Mouse (Mus musculus): ENCODE measurements around the gene Fgd5. TPM values are rescaled to one million over a fixed set of nuclear protein-coding genes. Genes with fewer than 3 reads are reported as not detected.

Fgd5 gene
- polyA plus RNA-seq, 1 experiment = not detected

DNA sequence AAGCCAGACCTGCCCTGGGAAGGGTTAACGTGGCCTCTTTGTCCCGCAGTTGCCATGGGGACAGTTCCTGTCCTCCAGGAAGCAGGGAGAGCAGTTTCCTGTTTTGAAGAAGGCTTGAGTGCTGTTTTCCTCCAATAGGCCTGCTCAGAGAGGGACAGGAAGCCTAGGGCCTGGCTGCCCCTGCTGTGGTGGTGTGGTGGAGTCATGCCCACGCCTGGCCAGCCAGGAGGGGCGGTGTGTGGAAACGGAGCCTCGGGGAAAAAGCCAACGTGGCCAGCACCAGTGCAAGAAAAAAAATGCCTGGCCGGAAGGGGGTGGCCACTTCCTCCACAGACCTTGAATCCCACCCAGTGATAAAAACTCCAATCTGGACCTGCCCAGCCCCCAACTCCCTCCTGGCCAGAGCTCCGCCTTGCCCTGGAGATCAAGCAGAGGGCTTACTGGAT, 6.5 kb upstream of the Fgd5 start:
- Histone ChIP-seq H3K4me3 (ENCODE audit: insufficient read depth, low read depth, low read length) (no peak overlapping the region), H3K27ac (ENCODE audit: insufficient read depth, low read depth, low read length) (no peak overlapping the region), H3K4me1 (ENCODE audit: control insufficient read depth, insufficient read depth, low read length) (peaks cover 8% of the 10 kb centered on the region; the same call in 1 of the 2 replicates)
- 64% methylated on average over 9 of the region's 9 CpGs for WGBS
- TF ChIP-seq CTCF (IDR thresholded peaks at IDR 0.05; ENCODE audit: insufficient read depth, low read depth, low read length) = no peak
- no peak for TF ChIP-seq POLR2A (IDR thresholded peaks at IDR 0.05; ENCODE audit: insufficient read depth, low read depth, low read length)

DNA sequence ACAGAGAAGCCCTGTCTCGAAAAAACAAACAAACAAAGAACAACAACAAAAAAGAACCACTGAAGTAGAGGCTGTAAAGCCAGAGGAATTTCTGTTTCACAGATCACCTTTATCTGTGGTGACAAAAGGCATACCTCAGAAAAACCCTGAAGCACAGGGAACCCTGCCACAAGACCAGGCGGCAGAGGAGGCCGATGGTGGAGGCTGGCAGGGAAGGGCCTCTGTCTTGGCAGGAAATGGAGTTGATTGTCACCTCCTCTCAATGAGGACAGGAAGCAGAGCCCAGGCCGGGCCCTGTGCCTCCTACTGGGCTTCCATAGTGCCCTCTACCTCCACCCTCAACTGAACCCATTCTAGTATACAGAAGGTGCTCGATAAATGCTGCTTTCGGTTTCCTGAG, 4.7 kb upstream of the Fgd5 start:
- no peak for TF ChIP-seq POLR2A (IDR thresholded peaks at IDR 0.05; ENCODE audit: insufficient read depth, low read depth, low read length)
- no peak for TF ChIP-seq CTCF (IDR thresholded peaks at IDR 0.05; ENCODE audit: insufficient read depth, low read depth, low read length)
- peaks cover 10% of the 10 kb centered on the region for H3K4me1 ChIP-seq (ENCODE audit: control insufficient read depth, insufficient read depth, low read length)
- no peak overlapping the region for H3K27ac ChIP-seq (ENCODE audit: insufficient read depth, low read depth, low read length)
- 81% methylated on average over 6 of the region's 6 CpGs for WGBS
- no peak overlapping the region for H3K4me3 ChIP-seq (ENCODE audit: insufficient read depth, low read depth, low read length)

DNA sequence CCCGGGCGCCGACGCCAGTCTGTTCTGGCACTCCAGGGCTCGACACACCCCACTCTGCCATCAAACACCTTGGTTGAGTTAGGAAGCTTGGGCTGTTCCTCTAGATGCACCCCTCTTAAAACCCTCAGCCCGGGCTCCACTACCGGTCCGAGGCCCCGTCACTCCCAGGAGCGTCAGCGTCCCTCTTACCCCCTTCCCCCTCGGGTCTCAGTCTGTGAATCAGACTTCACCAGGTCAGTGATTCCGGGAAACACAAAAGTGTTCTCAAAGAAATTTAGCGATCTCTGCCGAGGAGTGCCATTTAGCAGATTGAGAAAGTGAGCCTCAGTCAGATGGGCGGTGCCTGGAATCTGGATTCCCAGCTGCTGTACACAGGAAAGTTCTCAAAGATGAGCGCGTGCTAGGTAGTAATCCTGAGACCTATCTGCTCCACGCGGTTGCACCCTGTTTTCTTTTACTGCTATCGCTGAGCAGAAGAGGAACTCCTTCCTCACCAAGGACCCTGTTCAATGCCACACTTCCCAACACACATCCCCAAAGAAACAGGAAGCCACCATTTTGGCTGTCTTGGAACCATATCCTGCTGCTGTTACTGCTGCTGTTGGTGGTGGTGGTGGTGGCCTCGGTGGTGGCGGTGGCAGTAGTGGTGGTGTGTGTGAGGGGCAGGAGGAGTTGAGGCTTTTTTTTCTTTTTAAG, 771 bp downstream of the Fgd5 start:
- WGBS = 35% methylated on average over 23 of the region's 23 CpGs
- no peak overlapping the region for H3K27ac ChIP-seq (ENCODE audit: insufficient read depth, low read depth, low read length)
- TF ChIP-seq POLR2A (IDR thresholded peaks at IDR 0.05; ENCODE audit: insufficient read depth, low read depth, low read length) = no peak
- TF ChIP-seq CTCF (IDR thresholded peaks at IDR 0.05; ENCODE audit: insufficient read depth, low read depth, low read length) = no peak

DNA sequence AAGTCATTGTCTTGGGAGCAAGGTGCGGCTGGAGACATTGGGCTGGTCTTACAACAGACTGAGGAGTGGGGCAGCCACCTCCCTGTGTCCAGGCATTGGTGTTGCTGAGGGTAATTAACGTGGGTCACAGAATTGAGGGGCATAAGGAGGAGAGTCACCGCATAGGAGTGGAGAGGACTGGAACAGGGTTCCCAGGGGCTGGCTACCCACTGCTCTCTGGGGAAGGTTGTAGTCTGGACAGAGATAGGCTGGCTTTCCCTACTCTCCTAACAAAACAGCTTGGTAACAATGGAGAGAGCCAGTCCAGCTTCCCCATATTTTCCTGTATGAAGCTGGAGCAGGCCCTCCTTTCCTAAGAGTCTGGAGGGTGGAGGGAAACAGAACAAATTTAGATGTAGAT, 1.3 kb downstream of the Fgd5 start:
- TF ChIP-seq CTCF (IDR thresholded peaks at IDR 0.05; ENCODE audit: insufficient read depth, low read depth, low read length) (no peak), POLR2A (IDR thresholded peaks at IDR 0.05; ENCODE audit: insufficient read depth, low read depth, low read length) (no peak)
- WGBS = 86% methylated on average over 3 of the region's 3 CpGs
- Histone ChIP-seq H3K27ac (ENCODE audit: insufficient read depth, low read depth, low read length) (no peak overlapping the region), H3K4me3 (ENCODE audit: insufficient read depth, low read depth, low read length) (no peak overlapping the region), H3K4me1 (ENCODE audit: control insufficient read depth, insufficient read depth, low read length) (peaks cover 17% of the 10 kb centered on the region)

More for the DNA sequence above, 771 bp downstream of the Fgd5 start:
- H3K4me1 ChIP-seq (ENCODE audit: control insufficient read depth, insufficient read depth, low read length) = peaks cover 17% of the 10 kb centered on the region
- peak overlapping the region; percentile 51 for H3K4me3 ChIP-seq (ENCODE audit: insufficient read depth, low read depth, low read length)

- WGBS = 92% methylated on average over 8 of the region's 8 CpGs
- TF ChIP-seq CTCF (IDR thresholded peaks at IDR 0.05; ENCODE audit: insufficient read depth, low read depth, low read length) (no peak), POLR2A (IDR thresholded peaks at IDR 0.05; ENCODE audit: insufficient read depth, low read depth, low read length) (no peak)
Measured at GRCm38 (mm10) chr6:91990101-91990500, 11.4 kb downstream of the Fgd5 start.

GRCm38 (mm10) chr6:91992823-91993222, 14.1 kb downstream of the Fgd5 start:
- Histone ChIP-seq H3K4me3 (ENCODE audit: insufficient read depth, low read depth, low read length) (no peak overlapping the region), H3K4me1 (ENCODE audit: control insufficient read depth, insufficient read depth, low read length) (0 out of 2 replicates have a peak, but pooled peaks cover 2% of the 10 kb centered on the region), H3K27ac (ENCODE audit: insufficient read depth, low read depth, low read length) (no peak overlapping the region)
- WGBS = 86% methylated on average over 2 of the region's 2 CpGs
- TF ChIP-seq CTCF (IDR thresholded peaks at IDR 0.05; ENCODE audit: insufficient read depth, low read depth, low read length) (no peak), POLR2A (IDR thresholded peaks at IDR 0.05; ENCODE audit: insufficient read depth, low read depth, low read length) (no peak)

More at GRCm38 (mm10) chr6:91990101-91990500, 11.4 kb downstream of the Fgd5 start:
- H3K4me3 ChIP-seq (ENCODE audit: insufficient read depth, low read depth, low read length) = no peak overlapping the region
- H3K27ac ChIP-seq (ENCODE audit: insufficient read depth, low read depth, low read length) = no peak overlapping the region
- 0 out of 2 replicates have a peak, but pooled peaks cover 2% of the 10 kb centered on the region for H3K4me1 ChIP-seq (ENCODE audit: control insufficient read depth, insufficient read depth, low read length)

DNA sequence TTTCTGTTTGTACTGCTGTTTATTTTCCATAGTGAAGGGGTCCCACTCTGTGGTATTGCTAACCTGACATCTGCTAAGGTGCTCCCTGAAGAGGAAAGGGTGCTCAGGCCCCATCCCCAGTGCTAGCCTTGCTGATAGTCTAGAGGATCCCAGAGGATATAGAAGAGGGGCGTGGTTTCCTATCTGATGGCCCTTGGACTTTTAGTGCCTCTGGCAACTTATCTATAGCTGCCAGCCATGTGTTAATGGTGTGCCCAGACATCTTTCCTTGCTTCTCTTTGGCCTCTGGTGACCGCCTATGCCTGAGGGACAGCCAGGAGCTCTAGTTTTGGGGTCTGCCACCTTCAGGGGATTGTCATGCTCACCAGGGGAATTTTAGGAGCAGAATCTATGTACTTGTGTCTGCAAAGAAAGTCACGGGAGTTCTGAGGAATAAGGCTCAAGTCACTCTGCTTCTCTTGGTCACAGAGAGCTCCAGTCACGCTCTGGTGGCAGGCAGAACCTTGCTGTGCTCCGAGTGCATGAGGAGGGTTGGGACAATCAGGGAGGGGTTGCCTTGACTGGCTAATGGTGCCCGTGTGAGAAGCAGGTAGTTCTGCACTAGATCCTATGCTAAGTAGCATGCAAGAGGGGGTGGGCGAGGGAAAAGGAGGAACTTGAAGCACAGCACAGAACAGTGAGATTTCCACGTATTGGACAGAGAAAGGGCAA, 15.3 kb downstream of the Fgd5 start:
- H3K4me1 ChIP-seq (ENCODE audit: control insufficient read depth, insufficient read depth, low read length) = 0 out of 2 replicates have a peak, but pooled peaks cover 2% of the 10 kb centered on the region
- no peak for TF ChIP-seq POLR2A (IDR thresholded peaks at IDR 0.05; ENCODE audit: insufficient read depth, low read depth, low read length)
- no peak for TF ChIP-seq CTCF (IDR thresholded peaks at IDR 0.05; ENCODE audit: insufficient read depth, low read depth, low read length)
- H3K4me3 ChIP-seq (ENCODE audit: insufficient read depth, low read depth, low read length) = no peak overlapping the region
- H3K27ac ChIP-seq (ENCODE audit: insufficient read depth, low read depth, low read length) = no peak overlapping the region
- 81% methylated on average over 8 of the region's 8 CpGs for WGBS

- TF ChIP-seq POLR2A (IDR thresholded peaks at IDR 0.05; ENCODE audit: insufficient read depth, low read depth, low read length) = no peak
- no peak for TF ChIP-seq CTCF (IDR thresholded peaks at IDR 0.05; ENCODE audit: insufficient read depth, low read depth, low read length)
- no peaks in the 10 kb centered on the region for H3K4me1 ChIP-seq (ENCODE audit: control insufficient read depth, insufficient read depth, low read length)
- no peak overlapping the region for H3K4me3 ChIP-seq (ENCODE audit: insufficient read depth, low read depth, low read length)
- no peak overlapping the region for H3K27ac ChIP-seq (ENCODE audit: insufficient read depth, low read depth, low read length)
- WGBS = 65% methylated on average over 8 of the region's 8 CpGs
Measured at GRCm38 (mm10) chr6:91996072-91996471, 17.4 kb downstream of the Fgd5 start.
